Mouse (Mus musculus) hindbrain, embryonic 14.5 days (tissue): ENCODE measurements around the gene Gpr149. TPM values are rescaled to one million over a fixed set of nuclear protein-coding genes. Genes with fewer than 3 reads are reported as not detected.

ENCODE experiments used
- ATAC-seq: fragments of 200-750 bp; cut with Nextera tagmentation; 2 replicates; pipeline ENCODE4 v1.8.0; 2017; ENCODE audit warnings: moderate number of reproducible peaks, mild to moderate bottlenecking, moderate TSS enrichment, moderate library complexity; ENCODE audit not compliant: low FRiP score
- DNase-seq: peaks from one replicate; pipeline ENCODE4 v3.0.0-alpha.2; 2015; ENCODE audit warnings: low spot score
- H3K27ac ChIP-seq: fragments of 300-500 bp; sonication (generic); 2 replicates; pipeline ENCODE4 v1.5.1; 2014; ENCODE audit warnings: mild to moderate bottlenecking, moderate library complexity
- H3K27me3 ChIP-seq: fragments of 300-500 bp; sonication (generic); 2 replicates; pipeline ENCODE4 v1.6.1; 2014; ENCODE audit warnings: mild to moderate bottlenecking, low read length, mixed read lengths; ENCODE audit not compliant: control insufficient read depth, insufficient read depth
- H3K36me3 ChIP-seq: fragments of 300-500 bp; sonication (generic); replicated peaks from 2 replicates; pipeline ENCODE4 v1.6.1; 2014; ENCODE audit not compliant: control insufficient read depth, insufficient read depth
- H3K4me1 ChIP-seq: fragments of 300-500 bp; sonication (generic); replicated peaks from 2 replicates; pipeline ENCODE4 v1.6.1; 2014; ENCODE audit warnings: antibody characterized with exemption, low read length, mixed read lengths; ENCODE audit not compliant: control insufficient read depth, insufficient read depth
- H3K4me2 ChIP-seq: fragments of 300-500 bp; sonication (generic); replicated peaks from 2 replicates; pipeline ENCODE4 v1.6.1; 2014; ENCODE audit warnings: mild to moderate bottlenecking, moderate library complexity
- H3K4me3 ChIP-seq: fragments of 300-500 bp; sonication (generic); replicated peaks from 2 replicates; pipeline ENCODE4 v1.5.1; 2014; ENCODE audit warnings: mild to moderate bottlenecking, low read length
- H3K9ac ChIP-seq: fragments of 300-500 bp; sonication (generic); 2 replicates; pipeline ENCODE4 v1.6.1; 2014
- H3K9me3 ChIP-seq: fragments of 300-500 bp; sonication (generic); 2 replicates; pipeline ENCODE4 v1.6.1; 2016; ENCODE audit warnings: low read length; ENCODE audit not compliant: control insufficient read depth
- WGBS: fragments of 180-500 bp; shearing (Covaris S2); extraction: QIAGEN DNeasy Blood & Tissue Kit; methylation state at CpG from one replicate; pipeline ENCODE4 v1.1.7; 2014; 5-methylcytosine and 5-hydroxymethylcytosine counted together
- polyA plus RNA-seq: library from polyadenylated mRNA; unstranded; fragments of >200 nt; fragmentation: Nextera tagmentation; extraction: Ambion mirVana; gene quantifications from 2 replicates; pipeline ENCODE4 v1.2.1, GENCODE M21; 2014

Gpr149 gene
- polyA plus RNA-seq, result 2.9 and 3.4 TPM in 2 replicates

DNA sequence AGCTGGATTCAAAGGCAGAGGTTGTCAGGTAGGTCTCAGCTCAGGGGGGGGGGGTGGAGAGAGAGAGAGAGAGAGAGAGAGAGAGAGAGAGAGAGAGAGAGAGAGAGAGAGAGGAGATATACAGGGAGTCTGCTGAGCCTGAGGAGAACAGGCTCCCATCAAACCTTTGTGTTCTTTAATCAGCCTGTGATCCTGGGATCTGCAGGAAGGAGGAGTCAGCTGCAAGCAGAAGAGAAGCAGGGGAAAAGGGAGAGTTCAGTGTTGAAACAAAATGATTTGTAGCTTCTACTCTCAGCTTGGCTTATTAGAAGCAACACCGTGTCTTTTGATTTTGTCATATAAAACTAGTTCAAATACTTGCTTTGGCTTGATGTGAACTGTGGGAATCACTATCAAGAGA is at the start of gene Gpr149:
Gpr149 (minus strand) TSS at position 168 of the 400 bp plus-strand sequence.
- 0 out of 2 replicates have a peak, but pooled peaks cover 8% of the 10 kb centered on the region for H3K27me3 ChIP-seq
- H3K9me3 ChIP-seq, result no peaks in the 10 kb centered on the region
- H3K36me3 ChIP-seq, result no peaks in the 10 kb centered on the region
- 82% methylated on average over 1 of the region's 1 CpGs for WGBS
- DNase-seq, result no peak
- peaks cover 8% of the 10 kb centered on the region; the same call in 1 of the 2 replicates for H3K4me1 ChIP-seq
- ATAC-seq, result no peak
- H3K4me2 ChIP-seq, result peak within 1 kb of the TSS; percentile 95
- peak within 1 kb of the TSS; percentile 70; the same call in 1 of the 2 replicates for H3K9ac ChIP-seq
- no peak within 1 kb of the TSS for H3K27ac ChIP-seq
- H3K4me3 ChIP-seq, result peak within 1 kb of the TSS; percentile 56

- no peaks in the 10 kb centered on the region for H3K27me3 ChIP-seq
- H3K36me3 ChIP-seq, result no peaks in the 10 kb centered on the region
- H3K4me1 ChIP-seq, result no peaks in the 10 kb centered on the region
- no peak overlapping the region for H3K4me3 ChIP-seq
- H3K4me2 ChIP-seq, result no peak overlapping the region
- DNase-seq (no peak), ATAC-seq (no peak)
- H3K9me3 ChIP-seq, result no peaks in the 10 kb centered on the region
- no peak overlapping the region for H3K27ac ChIP-seq
- H3K9ac ChIP-seq, result no peak overlapping the region
- 81% methylated on average over 1 of the region's 1 CpGs for WGBS
Measured at GRCm38 (mm10) chr3:62650551-62650950, 45.6 kb upstream of the Gpr149 start.

DNA sequence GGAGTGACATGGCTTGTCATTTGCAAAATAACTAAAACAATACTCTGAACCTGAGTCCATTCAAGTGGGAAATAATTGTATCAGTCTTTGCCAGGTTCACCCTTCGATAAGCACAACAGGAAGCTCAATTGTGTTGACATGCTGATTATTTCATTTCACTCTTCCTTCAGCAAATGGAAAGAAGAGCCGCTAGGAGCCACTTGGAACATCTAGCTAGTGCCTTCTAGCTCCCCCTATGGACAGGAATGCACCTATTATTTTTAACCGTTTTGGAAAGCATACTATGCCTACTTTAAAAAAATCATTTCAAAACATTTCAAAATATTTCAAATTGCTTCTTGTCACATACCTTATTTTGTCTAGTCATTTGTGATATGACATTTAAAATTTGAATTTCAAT is 5.9 kb upstream of the Gpr149 start:
- no peaks in the 10 kb centered on the region for H3K4me1 ChIP-seq
- WGBS, result 70% methylated on average over 3 of the region's 3 CpGs
- no peak for ATAC-seq
- H3K27ac ChIP-seq, result no peak overlapping the region
- no peaks in the 10 kb centered on the region for H3K27me3 ChIP-seq
- no peaks in the 10 kb centered on the region for H3K9me3 ChIP-seq
- no peak overlapping the region for H3K4me3 ChIP-seq
- no peak overlapping the region for H3K4me2 ChIP-seq
- no peak overlapping the region for H3K9ac ChIP-seq
- no peak for DNase-seq
- no peaks in the 10 kb centered on the region for H3K36me3 ChIP-seq

GRCm38 (mm10) chr3:62605931-62606330 is 991 bp upstream of the Gpr149 start:
- Histone ChIP-seq H3K4me2 (no peak overlapping the region), H3K27ac (no peak overlapping the region), H3K9me3 (no peaks in the 10 kb centered on the region), H3K4me3 (no peak overlapping the region), H3K36me3 (no peaks in the 10 kb centered on the region), H3K4me1 (peaks cover 8% of the 10 kb centered on the region; the same call in 1 of the 2 replicates), H3K9ac (no peak overlapping the region), H3K27me3 (0 out of 2 replicates have a peak, but pooled peaks cover 8% of the 10 kb centered on the region)
- ATAC-seq (no peak), DNase-seq (no peak)
- WGBS, result 85% methylated on average over 2 of the region's 2 CpGs

- Histone ChIP-seq H3K36me3 (no peaks in the 10 kb centered on the region), H3K27me3 (0 out of 2 replicates have a peak, but pooled peaks cover 8% of the 10 kb centered on the region), H3K4me1 (peaks cover 8% of the 10 kb centered on the region; the same call in 1 of the 2 replicates), H3K4me3 (peak overlapping the region; percentile 56), H3K9me3 (no peaks in the 10 kb centered on the region), H3K4me2 (peak overlapping the region; percentile 95), H3K9ac (peak overlapping the region; percentile 70; the same call in 1 of the 2 replicates), H3K27ac (no peak overlapping the region)
- ATAC-seq (peak; percentile 58), DNase-seq (no peak)
- 21% methylated on average over 10 of the region's 10 CpGs for whole genome bisulfite sequencing
Measured at GRCm38 (mm10) chr3:62604047-62604391, 921 bp downstream of the Gpr149 start.

DNA sequence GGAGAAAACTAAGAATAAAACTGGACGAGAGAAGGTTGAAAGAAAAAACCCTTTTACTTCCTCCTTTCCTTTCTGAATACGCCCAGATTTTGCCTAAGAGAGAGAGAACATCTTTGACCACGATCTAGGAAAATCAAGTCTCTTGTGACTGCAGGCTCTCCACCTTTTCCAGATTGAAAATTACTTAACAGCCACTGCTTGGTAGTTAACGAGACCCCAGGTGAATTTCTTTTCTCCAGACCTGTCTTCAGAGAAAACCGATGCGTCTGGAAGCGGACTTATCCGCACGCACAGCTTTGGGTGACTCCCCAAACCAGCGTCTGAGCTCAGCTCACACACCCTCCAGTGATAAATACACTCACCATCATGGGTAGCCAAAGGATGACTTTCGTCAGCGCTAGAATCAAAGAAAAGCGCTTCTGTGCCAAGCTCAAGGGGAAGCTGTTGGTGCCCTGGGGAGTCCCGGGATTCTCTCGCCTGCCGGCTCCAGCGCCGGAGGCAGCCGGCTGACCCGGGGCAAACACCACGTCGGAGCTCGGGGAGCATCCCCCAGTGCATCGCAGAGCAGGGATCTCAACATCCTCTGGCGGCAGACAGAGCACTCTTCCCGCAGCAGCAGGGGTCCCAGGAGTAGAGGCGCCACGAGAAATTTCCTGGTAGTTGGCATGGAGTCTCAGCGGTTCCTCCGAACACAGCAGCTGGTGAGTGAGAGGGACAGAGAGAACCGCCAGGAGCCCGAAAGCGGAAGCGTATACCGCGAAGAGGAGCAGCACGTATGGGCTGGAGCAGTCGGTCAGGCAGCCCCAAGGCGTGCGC is 1.5 kb downstream of the Gpr149 start:
- H3K9ac ChIP-seq, result peak overlapping the region; percentile 70
- no peak overlapping the region for H3K27ac ChIP-seq
- ATAC-seq, result peak; percentile 88
- peak overlapping the region; percentile 56 for H3K4me3 ChIP-seq
- H3K36me3 ChIP-seq, result no peaks in the 10 kb centered on the region
- peak overlapping the region; percentile 95 for H3K4me2 ChIP-seq
- DNase-seq, result peak; percentile 29
- WGBS, result 3% methylated on average over 40 of the region's 40 CpGs
- H3K9me3 ChIP-seq, result no peaks in the 10 kb centered on the region
- peaks cover 8% of the 10 kb centered on the region; the same call in 1 of the 2 replicates for H3K4me1 ChIP-seq
- H3K27me3 ChIP-seq, result 0 out of 2 replicates have a peak, but pooled peaks cover 8% of the 10 kb centered on the region

- 75% methylated on average over 9 of the region's 9 CpGs for WGBS
- DNase-seq, result no peak
- H3K4me2 ChIP-seq, result peak overlapping the region; percentile 95
- 0 out of 2 replicates have a peak, but pooled peaks cover 8% of the 10 kb centered on the region for H3K27me3 ChIP-seq
- H3K4me3 ChIP-seq, result peak overlapping the region; percentile 56; the same call in 1 of the 2 replicates
- no peak overlapping the region for H3K27ac ChIP-seq
- no peaks in the 10 kb centered on the region for H3K9me3 ChIP-seq
- peaks cover 8% of the 10 kb centered on the region; the same call in 1 of the 2 replicates for H3K4me1 ChIP-seq
- no peak overlapping the region for H3K9ac ChIP-seq
- H3K36me3 ChIP-seq, result no peaks in the 10 kb centered on the region
- no peak for ATAC-seq
Measured at GRCm38 (mm10) chr3:62602466-62602865, 2.5 kb downstream of the Gpr149 start.

DNA sequence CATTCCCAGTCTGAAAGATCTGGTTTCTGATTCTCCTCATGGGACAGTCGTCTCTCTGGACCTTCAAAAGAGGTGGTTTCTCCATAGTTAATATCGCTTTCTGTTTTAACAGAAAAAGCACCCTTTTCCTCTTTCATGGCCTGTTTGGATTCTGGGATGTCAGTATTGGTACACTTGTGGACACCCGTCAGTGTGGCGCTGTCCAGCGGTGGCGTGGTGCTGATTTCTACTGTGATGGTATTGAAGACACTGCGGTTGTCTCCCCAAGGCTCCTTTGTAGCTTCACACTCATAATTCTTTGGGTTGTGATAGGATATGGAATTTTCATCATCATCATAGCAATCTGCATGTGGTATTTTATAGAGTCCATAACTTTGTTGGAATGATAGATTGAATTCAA is 10.1 kb downstream of the Gpr149 start:
- Histone ChIP-seq H3K36me3 (no peaks in the 10 kb centered on the region), H3K4me3 (no peak overlapping the region), H3K4me1 (no peaks in the 10 kb centered on the region), H3K9ac (no peak overlapping the region), H3K27ac (no peak overlapping the region), H3K9me3 (no peaks in the 10 kb centered on the region), H3K27me3 (no peaks in the 10 kb centered on the region), H3K4me2 (no peak overlapping the region)
- DNase-seq (peak; percentile 41), ATAC-seq (no peak)
- 27% methylated on average over 7 of the region's 7 CpGs for WGBS

- Histone ChIP-seq H3K4me3 (no peak overlapping the region), H3K36me3 (no peaks in the 10 kb centered on the region), H3K9ac (no peak overlapping the region), H3K9me3 (no peaks in the 10 kb centered on the region), H3K4me1 (no peaks in the 10 kb centered on the region), H3K27me3 (no peaks in the 10 kb centered on the region), H3K27ac (no peak overlapping the region), H3K4me2 (no peak overlapping the region)
- 84% methylated on average over 1 of the region's 1 CpGs for WGBS
- ATAC-seq (no peak), DNase-seq (no peak)
Measured at GRCm38 (mm10) chr3:62585072-62585471, 19.9 kb downstream of the Gpr149 start.
